Mouse (Mus musculus) gastrocnemius, postnatal 4 days (tissue): ENCODE data around the gene Mrpl38. TPM values are rescaled to one million over a fixed set of nuclear protein-coding genes. Genes with fewer than 3 reads are reported as not detected.
"Not testable (repeated sequence)": the region's sequence is repeated elsewhere in the genome, so short reads cannot be mapped to it uniquely, and the experiment has no call there.

Experiments
- DNase-seq, 2 experiments: peaks; one replicate each; pipeline ENCODE4 v3.0.0; 2021 to 2022; ENCODE audit warnings: low spot score in 2 of 2, mixed read lengths in 2 of 2
- total RNA-seq, 2 experiments: library from RNA; stranded (reverse); gene quantifications; 2 replicates each; pipeline ENCODE4 v1.2.3; 2021

Gene Mrpl38
- total RNA-seq, 2 experiments from 2014 or later, result 47.0 to 50.6 TPM

DNA sequence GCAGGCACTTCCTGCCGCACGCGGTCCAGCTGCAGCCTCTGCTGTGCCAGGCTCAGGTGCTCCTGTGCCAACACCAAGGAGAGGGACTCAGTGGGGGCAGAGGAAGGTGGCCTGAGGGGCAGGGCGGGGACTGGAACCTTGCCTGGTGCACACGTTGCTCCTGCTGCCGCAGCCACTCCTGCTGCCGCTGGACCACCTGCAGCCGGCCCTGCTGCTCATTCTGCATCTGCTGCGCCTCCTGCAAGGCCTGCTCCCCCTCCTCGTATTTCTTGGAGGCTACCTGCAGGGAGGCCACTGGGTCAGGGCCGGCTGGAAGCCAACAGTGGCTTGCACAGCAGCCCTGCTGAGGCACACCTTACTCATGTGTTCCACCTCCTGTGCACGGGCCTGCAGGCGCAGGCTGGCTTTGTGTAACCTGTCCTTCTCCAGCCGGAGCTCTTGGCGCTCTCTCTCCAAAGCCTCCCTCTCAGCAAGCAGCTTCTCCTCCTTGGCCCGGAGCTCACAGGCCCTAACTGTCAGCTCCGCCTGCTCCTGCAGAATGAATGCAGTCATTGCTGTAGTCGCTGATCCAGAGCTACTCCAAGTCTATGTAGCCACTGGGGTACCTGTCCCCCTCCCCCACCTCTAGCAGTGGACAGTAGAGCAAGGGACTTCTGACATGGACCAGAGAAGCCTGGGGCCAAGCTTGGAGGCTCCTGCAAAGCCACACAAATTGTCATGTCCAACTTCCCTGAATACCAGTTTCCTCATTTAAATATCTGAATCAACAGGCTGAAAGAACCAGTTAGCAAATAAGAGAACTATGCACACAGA lies 7.0 kb upstream of the Mrpl38 start:
- DNase-seq, result no peak

DNA sequence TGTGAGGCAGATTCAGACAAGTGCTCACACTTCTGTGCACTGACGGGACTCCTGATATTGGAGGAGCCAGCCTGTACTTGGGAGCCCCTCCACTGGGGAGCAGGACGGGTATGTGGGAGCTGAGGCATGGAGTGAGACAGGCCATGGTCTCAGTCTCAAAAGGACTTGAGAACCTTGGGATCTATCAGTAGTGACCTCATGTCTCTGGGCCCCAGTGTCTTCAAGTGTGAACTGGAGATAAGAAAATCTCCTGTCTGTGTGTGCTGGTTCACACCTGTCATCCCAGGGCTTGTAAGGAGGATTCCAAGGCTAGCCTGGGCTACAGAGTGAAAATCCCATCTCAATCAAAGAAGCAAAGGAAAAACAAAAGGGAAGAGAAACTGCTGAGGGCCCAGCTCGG lies 4.8 kb upstream of the Mrpl38 start:
- no peak for DNase-seq

DNA sequence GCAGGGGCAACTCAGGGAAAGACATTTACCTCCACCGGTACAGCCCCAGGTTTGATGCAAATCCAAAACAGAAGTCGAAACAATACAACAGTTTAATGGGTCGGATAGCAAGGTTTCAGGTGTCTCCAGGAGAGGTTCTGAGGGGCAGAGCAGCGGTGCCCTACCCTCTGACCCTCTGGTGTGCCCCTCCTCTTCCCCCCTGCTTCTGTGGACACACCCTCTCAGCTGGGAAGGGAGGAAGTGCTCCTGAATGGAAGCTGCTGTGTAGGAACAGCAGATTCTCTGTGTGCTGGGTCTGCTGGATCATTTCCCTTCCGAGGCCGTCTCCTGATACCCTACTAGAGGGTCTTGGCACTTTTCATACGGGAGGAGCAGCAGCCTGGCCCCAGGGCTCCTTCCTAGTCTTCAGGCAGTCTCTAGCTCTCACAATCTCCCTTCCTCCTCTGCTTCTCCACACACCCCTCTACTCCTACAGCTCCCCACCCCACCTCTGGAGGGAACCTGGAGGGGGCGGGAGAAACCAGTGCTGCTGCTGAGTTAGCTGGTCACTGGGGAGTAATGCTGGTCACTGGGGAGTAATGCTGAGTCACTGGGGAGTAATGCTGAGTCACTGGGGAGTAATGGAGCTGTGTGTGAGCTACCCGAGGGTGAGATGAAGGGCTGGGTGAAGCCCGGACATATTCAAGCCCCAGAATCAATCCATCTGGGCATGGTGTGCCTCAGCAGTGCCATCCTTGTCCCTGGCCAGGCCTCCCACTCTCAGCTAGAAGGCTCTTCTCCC lies 3.7 kb upstream of the Mrpl38 start:
- no peak for DNase-seq

GRCm38 (mm10) chr11:116138096-116138467 lies 586 bp downstream of the Mrpl38 start:
- DNase-seq, result no peak

GRCm38 (mm10) chr11:116134171-116134570 lies 4.5 kb downstream of the Mrpl38 start:
- DNase-seq, result no peak

DNA sequence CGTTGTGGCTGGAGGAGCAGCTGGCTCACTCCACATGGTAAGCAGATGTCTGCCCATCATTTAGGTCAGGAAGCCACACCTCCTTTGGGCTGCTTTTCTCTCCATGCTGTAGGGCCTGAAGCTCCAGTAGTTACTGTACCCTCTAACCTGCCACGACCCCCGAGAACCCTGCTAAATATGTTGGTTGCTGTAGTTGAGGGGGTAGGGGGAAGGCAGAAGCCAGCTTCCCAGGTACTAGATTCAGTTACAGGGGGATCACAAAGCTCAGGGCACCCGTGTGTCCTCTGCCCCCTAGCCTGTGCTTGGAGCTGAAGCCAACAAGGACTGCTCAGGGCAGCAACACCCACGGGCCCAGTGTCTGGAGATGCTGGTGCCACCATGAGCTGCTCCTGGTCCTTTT lies 5.2 kb downstream of the Mrpl38 start:
- DNase-seq, result no peak

DNA sequence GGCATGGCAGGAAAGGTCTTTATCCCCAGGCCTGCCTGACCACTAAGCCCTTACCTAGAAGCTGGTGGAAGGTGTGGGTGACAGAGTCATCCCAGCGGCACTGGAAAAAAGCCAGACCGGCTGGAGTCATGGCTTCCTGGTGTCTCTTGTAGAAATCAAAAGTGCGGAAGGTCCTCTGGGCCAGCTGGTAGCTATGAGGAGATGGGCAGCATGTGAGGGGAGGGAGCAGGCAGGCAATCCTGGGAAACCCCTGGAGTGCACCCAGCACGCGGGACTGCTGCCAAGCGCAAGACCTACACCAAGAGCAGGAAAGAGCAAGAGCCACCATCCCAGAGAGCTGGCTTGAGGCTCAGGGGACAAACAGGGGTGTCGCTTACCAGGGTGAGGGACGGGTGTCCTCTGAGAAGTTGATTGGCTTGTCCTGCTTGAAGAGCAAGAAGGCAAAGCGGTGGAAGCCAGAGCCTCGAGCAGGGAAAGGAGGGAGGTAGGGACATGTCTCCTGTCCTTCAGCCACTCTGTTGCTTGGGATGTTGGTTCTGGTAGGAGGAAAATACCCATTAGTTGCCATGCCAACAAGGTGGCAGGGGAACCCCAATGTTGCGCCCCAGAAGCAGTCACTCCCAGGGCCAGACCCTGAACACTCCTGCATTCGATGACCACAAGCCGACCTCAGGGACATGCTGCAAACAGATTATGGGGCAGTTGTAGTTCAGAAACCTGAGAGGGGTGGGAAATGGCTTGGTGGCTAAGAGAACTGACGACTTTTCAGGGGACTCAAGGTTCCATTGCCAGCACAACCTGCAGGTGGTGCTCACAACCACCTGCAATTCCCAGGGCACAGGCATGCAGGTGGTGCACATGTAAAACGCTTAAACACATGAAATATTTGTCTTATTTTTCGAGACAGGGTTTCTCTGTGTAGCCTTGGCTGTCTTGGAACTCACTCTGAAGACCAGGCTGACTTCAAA lies 6.0 kb downstream of the Mrpl38 start:
- DNase-seq, result no peak

- no peak for DNase-seq
Observed at GRCm38 (mm10) chr11:116131349-116132170, 7.1 kb downstream of the Mrpl38 start.

DNA sequence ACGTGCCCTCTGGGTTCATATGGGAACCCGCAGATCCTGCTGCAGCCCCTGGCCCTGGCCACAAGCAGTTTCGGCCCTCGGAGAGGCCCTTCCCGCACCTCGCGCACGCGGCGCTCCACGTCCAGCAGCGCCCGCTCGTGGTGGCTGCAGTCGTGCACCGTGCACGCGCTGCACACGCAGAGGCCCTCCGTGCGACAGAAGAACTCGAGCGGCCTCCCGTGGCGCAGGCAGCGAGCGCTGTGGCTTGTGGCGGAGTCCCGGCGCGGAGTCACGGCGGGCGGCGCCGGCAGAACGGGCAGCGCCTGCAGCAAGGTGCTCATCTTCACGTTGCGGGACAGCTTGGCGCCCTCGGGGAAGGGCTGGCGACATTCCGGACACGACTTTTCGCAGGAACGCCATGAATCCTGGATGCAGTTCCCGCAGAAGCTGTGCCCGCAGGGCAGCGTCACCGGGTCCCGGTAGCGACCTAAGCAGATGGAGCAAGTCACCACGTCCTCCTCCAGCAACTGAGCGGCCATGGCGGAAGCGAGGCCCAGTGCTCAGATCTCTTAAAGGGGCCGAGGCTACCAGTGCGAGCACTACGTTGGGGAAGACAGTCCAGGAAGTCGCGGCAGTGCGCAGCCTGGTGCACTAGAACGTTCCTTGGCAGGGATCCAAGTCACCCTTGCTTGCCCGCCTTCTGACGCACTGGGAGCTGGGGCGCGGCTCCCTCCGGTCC lies 8.0 kb downstream of the Mrpl38 start, which contains the start of gene Trim65:
Gene Trim65, minus strand, starts transcription at position 641 of the 718 bp plus-strand sequence.
- peak; percentile 74 to 91 for DNase-seq

- DNase-seq, result no peak
Observed at GRCm38 (mm10) chr11:116129993-116130487, 8.6 kb downstream of the Mrpl38 start.

- DNase-seq, result no peak
Observed at GRCm38 (mm10) chr11:116129091-116129790, 9.4 kb downstream of the Mrpl38 start.

GRCm38 (mm10) chr11:116127986-116128385 lies 10.7 kb downstream of the Mrpl38 start:
- DNase-seq, result no peak

DNA sequence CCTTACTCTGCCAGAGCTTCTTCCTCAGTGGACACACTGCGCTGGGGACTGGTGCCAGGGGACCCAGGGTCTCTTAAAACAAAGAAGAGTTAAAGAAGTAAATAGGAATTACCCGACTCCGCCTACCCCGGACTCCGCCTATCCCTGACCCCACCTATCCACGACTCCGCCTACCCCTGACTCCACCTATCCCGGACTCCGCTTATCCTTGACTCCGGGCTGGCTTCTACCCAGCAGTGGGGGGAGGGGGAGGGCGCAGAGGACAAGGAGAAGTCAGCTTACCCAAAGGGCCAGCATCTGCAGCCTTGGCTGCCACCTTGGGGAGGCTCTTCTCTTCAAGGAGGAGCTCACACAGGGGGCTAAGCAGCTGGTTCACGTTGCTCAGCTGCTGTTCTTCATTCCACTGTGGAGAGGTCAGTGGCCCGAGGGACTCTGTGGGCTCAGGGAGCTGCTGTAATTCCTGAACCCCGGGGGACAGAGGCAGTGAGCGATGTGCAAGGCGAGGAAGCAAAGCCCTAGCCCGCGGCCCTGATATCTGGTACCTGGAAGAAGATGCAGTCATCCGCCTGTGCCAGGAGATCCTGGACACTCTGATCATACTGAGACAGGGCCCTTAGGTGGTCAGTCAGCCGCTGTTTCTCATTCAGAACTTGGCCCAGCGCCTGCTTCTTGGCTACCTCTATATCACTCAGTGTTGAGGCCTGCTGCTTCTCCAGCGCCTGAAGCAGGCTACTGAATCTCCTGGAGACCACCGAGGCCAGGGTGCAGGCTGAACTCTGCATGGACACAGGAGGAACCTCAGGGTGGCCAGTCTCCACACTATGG lies 11.3 kb downstream of the Mrpl38 start, which contains the start of gene Trim47:
Gene Trim47, minus strand, starts transcription at position 55 of the 825 bp plus-strand sequence.
- DNase-seq, result peak; percentile 72 to 87

DNA sequence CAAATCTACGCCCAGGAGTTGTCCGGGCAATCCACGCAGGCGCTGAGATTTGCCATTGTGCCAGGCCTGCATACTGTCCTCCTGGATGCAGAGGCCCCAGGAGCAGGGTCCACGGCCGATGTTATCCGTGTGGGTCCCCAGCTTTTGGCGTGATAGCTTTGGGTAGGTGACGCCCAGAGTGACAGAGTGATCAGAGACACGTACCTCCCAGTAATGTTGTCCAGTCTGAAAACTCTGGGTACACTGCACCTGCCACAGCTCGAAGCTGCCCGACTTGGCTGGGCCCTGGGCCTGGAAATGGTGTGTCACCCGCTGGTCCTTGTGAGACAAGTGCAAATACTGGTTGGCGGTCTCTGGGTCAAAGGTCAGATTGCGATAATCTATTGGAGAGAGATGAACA lies 12.4 kb downstream of the Mrpl38 start:
- DNase-seq, result no peak

- not testable (repeated sequence) for DNase-seq
Observed at GRCm38 (mm10) chr11:116121731-116122245, 16.9 kb downstream of the Mrpl38 start.

- no peak for DNase-seq
Observed at GRCm38 (mm10) chr11:116117819-116118218, 20.8 kb downstream of the Mrpl38 start.

DNA sequence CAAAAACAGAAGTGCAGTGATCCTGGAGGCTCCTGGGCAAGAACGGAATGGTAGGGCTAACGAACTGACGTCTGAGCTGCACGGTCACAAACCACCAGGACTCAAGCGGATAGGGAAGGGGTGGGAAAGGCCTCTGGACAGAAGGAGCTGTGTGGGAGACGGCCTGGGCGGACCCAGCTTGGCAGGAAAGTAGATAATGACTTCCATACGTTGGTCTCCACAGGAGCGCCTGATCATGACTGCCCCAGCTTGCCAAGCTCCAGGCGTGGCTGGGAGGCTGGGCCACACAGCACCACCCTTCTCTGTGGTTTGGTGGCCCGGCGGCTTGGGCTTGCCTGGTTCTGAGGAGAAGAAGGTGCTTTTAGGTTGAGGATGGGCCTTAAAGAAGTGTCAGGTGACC lies 21.4 kb downstream of the Mrpl38 start:
- DNase-seq, result peak in 1 of 2 experiments; percentile 64
